Mouse (Mus musculus): ENCODE data around the gene Bola2.

GRCm38 (mm10) chr7:126704121-126704980 lies 9.2 kb downstream of the Bola2 start:
- TF ChIP-seq POLR2A (IDR thresholded peaks at IDR 0.05; ENCODE audit: borderline replicate concordance, insufficient read depth, low read length) (peak; percentile 81; the same call in 1 of the 2 replicates), CTCF (IDR thresholded peaks at IDR 0.05; ENCODE audit: borderline replicate concordance, insufficient read depth, low read depth, low read length) (no peak)

All from cerebellum, adult 2 months (tissue).